Mouse (Mus musculus): Measurements from ENCODE around the gene Myh11.

Myh11 gene

GRCm38 (mm10) chr16:14291223-14291622 is at the start of gene Myh11:
TSS of gene Myh11 (minus strand) at chr16:14291372.
- peak; percentile 80 for DNase-seq (ENCODE audit: low spot score)

GRCm38 (mm10) chr16:14328156-14328555 is 37.0 kb upstream of the Myh11 start:
- peak; percentile 71 for DNase-seq (ENCODE audit: low spot score)

GRCm38 (mm10) chr16:14320494-14320893 is 29.3 kb upstream of the Myh11 start:
- DNase-seq (ENCODE audit: low spot score), result no peak

GRCm38 (mm10) chr16:14319681-14320080 is 28.5 kb upstream of the Myh11 start:
- DNase-seq (ENCODE audit: low spot score), result no peak

- DNase-seq (ENCODE audit: low spot score), result peak; percentile 99
These were observed 26.0 kb upstream of the Myh11 start, which contains the start of gene Fopnl for GRCm38 (mm10) chr16:14316884-14317876. TSS of gene Fopnl (minus strand) at chr16:14317405.

GRCm38 (mm10) chr16:14312914-14313313 is 21.7 kb upstream of the Myh11 start:
- DNase-seq (ENCODE audit: low spot score), result no peak

GRCm38 (mm10) chr16:14311371-14311770 is 20.2 kb upstream of the Myh11 start:
- DNase-seq (ENCODE audit: low spot score), result no peak

GRCm38 (mm10) chr16:14309833-14310232 is 18.7 kb upstream of the Myh11 start:
- no peak for DNase-seq (ENCODE audit: low spot score)

- no peak for DNase-seq (ENCODE audit: low spot score)
These were observed 17.3 kb upstream of the Myh11 start for GRCm38 (mm10) chr16:14308245-14309073.

GRCm38 (mm10) chr16:14307373-14307772 is 16.2 kb upstream of the Myh11 start:
- no peak for DNase-seq (ENCODE audit: low spot score)

- no peak for DNase-seq (ENCODE audit: low spot score)
These were observed 15.3 kb upstream of the Myh11 start for GRCm38 (mm10) chr16:14306451-14306850.

- DNase-seq (ENCODE audit: low spot score), result no peak
These were observed 13.6 kb upstream of the Myh11 start for GRCm38 (mm10) chr16:14304791-14305190.

GRCm38 (mm10) chr16:14303676-14304075 is 12.5 kb upstream of the Myh11 start:
- no peak for DNase-seq (ENCODE audit: low spot score)

- no peak for DNase-seq (ENCODE audit: low spot score)
These were observed 12.0 kb upstream of the Myh11 start for GRCm38 (mm10) chr16:14303148-14303547.

GRCm38 (mm10) chr16:14298461-14298860 is 7.3 kb upstream of the Myh11 start:
- DNase-seq (ENCODE audit: low spot score), result no peak

- no peak for DNase-seq (ENCODE audit: low spot score)
These were observed 6.6 kb upstream of the Myh11 start for GRCm38 (mm10) chr16:14297746-14298145.

GRCm38 (mm10) chr16:14297137-14297536 is 6.0 kb upstream of the Myh11 start:
- no peak for DNase-seq (ENCODE audit: low spot score)

- DNase-seq (ENCODE audit: low spot score), result no peak
These were observed 5.5 kb upstream of the Myh11 start for GRCm38 (mm10) chr16:14296544-14297124.

GRCm38 (mm10) chr16:14295291-14295690 is 4.1 kb upstream of the Myh11 start:
- no peak for DNase-seq (ENCODE audit: low spot score)

- peak; percentile 27 for DNase-seq (ENCODE audit: low spot score)
These were observed 1.3 kb upstream of the Myh11 start for GRCm38 (mm10) chr16:14292205-14293199.

GRCm38 (mm10) chr16:14272374-14272965 is 18.7 kb downstream of the Myh11 start:
- DNase-seq (ENCODE audit: low spot score), result peak; percentile 25
